Mouse (Mus musculus): ENCODE results near the gene Tomt.

- TF ChIP-seq CTCF (IDR thresholded peaks at IDR 0.05; ENCODE audit: low read depth) (no peak), EP300 (IDR thresholded peaks at IDR 0.05; ENCODE audit: low read depth) (no peak)
Observed at GRCm38 (mm10) chr7:101932551-101932950, 26.4 kb upstream of the Tomt start.

Data from heart, postnatal 0 days (tissue).